In the genomic region with DNA sequence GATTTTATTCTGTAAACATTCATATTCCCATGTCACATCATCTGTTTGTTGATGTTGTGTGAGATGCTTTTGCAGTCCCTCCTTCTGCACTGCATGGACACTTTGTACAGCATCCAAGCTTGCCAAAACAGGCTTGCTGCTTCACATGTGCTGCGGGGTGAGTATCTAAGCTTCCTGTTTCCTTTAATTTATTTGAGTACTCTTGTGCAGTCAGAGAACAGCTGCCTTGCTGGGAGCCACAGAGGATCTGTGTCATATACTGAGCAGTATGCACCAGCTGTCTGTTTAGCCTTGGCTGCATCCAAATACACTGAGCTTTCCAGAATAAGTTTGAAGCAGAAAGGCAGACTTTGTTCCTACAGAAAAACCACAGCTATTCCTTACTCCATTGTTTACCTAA, we compare ENCODE assay signal across 11 mouse cellular contexts.
DNase-seq lines count a peak whose midpoint lies in the region; ATAC-seq and TF ChIP-seq lines count a peak whose summit lies in the region.
"Had no signal": no experiment of that assay in that cellular context is flagged by ENCODE, and none has a peak within 500 bp of the region (broad histone marks: within the 10 kb centered on the region; RNA-seq: fewer than 3 reads in every experiment).

No protein-coding gene starts in this region.

- H3K36me3 ChIP-seq in kidney, postnatal 0 days (ENCODE audit: insufficient read depth, low read length) = no peaks in the 10 kb centered on the region
- H3K36me3 ChIP-seq in embryonic facial prominence, embryonic 15.5 days = no peaks in the 10 kb centered on the region
- H3K36me3 ChIP-seq in liver, postnatal 0 days (replicated peaks; ENCODE audit: insufficient read depth, low read length) = no peaks in the 10 kb centered on the region
- H3K36me3 ChIP-seq: hindbrain, embryonic 10.5 days; midbrain, embryonic 15.5 days had no signal

- no peaks in the 10 kb centered on the region for H3K9me3 ChIP-seq in kidney, postnatal 0 days (replicated peaks; ENCODE audit: low read length)
- H3K9me3 ChIP-seq in embryonic facial prominence, embryonic 15.5 days (replicated peaks) = no peaks in the 10 kb centered on the region
- no peaks in the 10 kb centered on the region for H3K9me3 ChIP-seq in liver, postnatal 0 days (ENCODE audit: low read length)
- H3K9me3 ChIP-seq: hindbrain, embryonic 10.5 days; midbrain, embryonic 15.5 days had no signal

- intact Hi-C loops in left cerebral cortex, postnatal 36 days (cut with DNase I) = no loop called here

- no peak overlapping the region for H3K9ac ChIP-seq in kidney, postnatal 0 days (ENCODE audit: low read depth, low read length)
- H3K9ac ChIP-seq in embryonic facial prominence, embryonic 15.5 days = no peak overlapping the region
- H3K9ac ChIP-seq in liver, postnatal 0 days (replicated peaks) = no peak overlapping the region
- H3K9ac ChIP-seq: midbrain, embryonic 15.5 days had no signal

- no peak overlapping the region for H3K4me2 ChIP-seq in kidney, postnatal 0 days (ENCODE audit: low read length)
- no peak overlapping the region for H3K4me2 ChIP-seq in embryonic facial prominence, embryonic 15.5 days (replicated peaks)
- no peak overlapping the region for H3K4me2 ChIP-seq in liver, postnatal 0 days (ENCODE audit: low read depth, low read length)
- H3K4me2 ChIP-seq: midbrain, embryonic 15.5 days had no signal

- no peak for TF ChIP-seq EP300 in liver, postnatal 0 days (IDR thresholded peaks at IDR 0.05; ENCODE audit: low read depth)

- TF ChIP-seq CTCF in kidney, postnatal 0 days (IDR thresholded peaks at IDR 0.05; ENCODE audit: low read depth) = no peak
- no peak for TF ChIP-seq CTCF in liver, postnatal 0 days (IDR thresholded peaks at IDR 0.05; ENCODE audit: low read depth)

- no peak overlapping the region for H3K4me3 ChIP-seq in kidney, postnatal 0 days (replicated peaks; ENCODE audit: low read depth, low read length)
- H3K4me3 ChIP-seq in embryonic facial prominence, embryonic 15.5 days (replicated peaks) = no peak overlapping the region
- H3K4me3 ChIP-seq in liver, postnatal 0 days (ENCODE audit: low read depth, low read length) = no peak overlapping the region
- H3K4me3 ChIP-seq: hindbrain, embryonic 10.5 days; midbrain, embryonic 15.5 days had no signal

- H3K4me1 ChIP-seq in kidney, postnatal 0 days (replicated peaks; ENCODE audit: insufficient read depth, low read length) = no peaks in the 10 kb centered on the region
- H3K4me1 ChIP-seq in embryonic facial prominence, embryonic 15.5 days = no peaks in the 10 kb centered on the region
- no peaks in the 10 kb centered on the region for H3K4me1 ChIP-seq in liver, postnatal 0 days (ENCODE audit: insufficient read depth)
- H3K4me1 ChIP-seq: hindbrain, embryonic 10.5 days; midbrain, embryonic 15.5 days had no signal

- no peaks in the 10 kb centered on the region for H3K27me3 ChIP-seq in kidney, postnatal 0 days (ENCODE audit: insufficient read depth, low read length)
- no peaks in the 10 kb centered on the region for H3K27me3 ChIP-seq in embryonic facial prominence, embryonic 15.5 days
- H3K27me3 ChIP-seq in liver, postnatal 0 days (ENCODE audit: insufficient read depth, low read length) = no peaks in the 10 kb centered on the region
- H3K27me3 ChIP-seq: midbrain, embryonic 15.5 days had no signal

- no peak overlapping the region for H3K27ac ChIP-seq in kidney, postnatal 0 days
- H3K27ac ChIP-seq in embryonic facial prominence, embryonic 15.5 days (replicated peaks) = no peak overlapping the region
- H3K27ac ChIP-seq in liver, postnatal 0 days (ENCODE audit: low read depth) = no peak overlapping the region
- H3K27ac ChIP-seq: hindbrain, embryonic 10.5 days; midbrain, embryonic 15.5 days had no signal

- WGBS in kidney, postnatal 0 days = 61% methylated on average over 1 of the region's 1 CpGs
- WGBS in embryonic facial prominence, embryonic 15.5 days = 40% methylated on average over 1 of the region's 1 CpGs
- WGBS in liver, postnatal 0 days (ENCODE audit: insufficient replicate concordance) = 43% methylated on average over 1 of the region's 1 CpGs

- DNase-seq in kidney, postnatal 0 days (ENCODE audit: low spot score) = peak; percentile 47
- DNase-seq in kidney, adult 8-10 months = no peak
- DNase-seq in frontal cortex, postnatal 25 days (ENCODE audit: low spot score in 2 of 2) = peak; percentile 5 to 6
- DNase-seq in left cerebral cortex, postnatal 36 days (ENCODE audit: low spot score in 2 of 2) = peak; percentile 18 to 30
- no peak for DNase-seq in liver, postnatal 0 days
- no peak for DNase-seq in c-Kit-positive CD71-positive TER-119-positive erythroid progenitor cells, embryonic 14.5 days (ENCODE audit: low spot score)
- DNase-seq: cerebellum, postnatal 36 days had no signal

- ATAC-seq in kidney, postnatal 0 days (replicated peaks; ENCODE audit: low FRiP score, low read depth) = no peak
- ATAC-seq in embryonic facial prominence, embryonic 15.5 days (ENCODE audit: insufficient number of reproducible peaks, low FRiP score, low TSS enrichment, low read depth) = peak; percentile 65; the same call in 1 of the 2 replicates
- no peak for ATAC-seq in liver, postnatal 0 days
- ATAC-seq in cerebellum, adult (ENCODE audit: insufficient number of reproducible peaks, low FRiP score, low TSS enrichment) = no peak
- ATAC-seq: midbrain, embryonic 15.5 days had no signal

Comparison
In these comparisons a context has a peak if more than half of its experiments do, and no peak if none do; other contexts are left out.
1. DNase-seq: peak in kidney, postnatal 0 days (single experiment), frontal cortex, postnatal 25 days (2 of 2) and left cerebral cortex, postnatal 36 days (2 of 2); none in kidney, adult 8-10 months (0 of 2), liver, postnatal 0 days (single experiment) and c-Kit-positive CD71-positive TER-119-positive erythroid progenitor cells, embryonic 14.5 days (single experiment).